Mouse (Mus musculus) myocyte (in vitro differentiated cells): ENCODE data around the gene Focad.

Experiments used
- MAX ChIP-seq: IDR thresholded peaks from one replicate; pipeline ENCODE4 v1.6.1; 2011; ENCODE audit warnings: low read depth, mild to moderate bottlenecking, control low read depth
- POLR2A ChIP-seq: IDR thresholded peaks from one replicate; pipeline ENCODE4 v1.6.1; 2011; ENCODE audit warnings: low read depth, mild to moderate bottlenecking, control low read depth, moderate library complexity; ENCODE audit not compliant: insufficient read length
- POLR2AphosphoS2 ChIP-seq: IDR thresholded peaks from one replicate; pipeline ENCODE4 v1.6.1; 2011; ENCODE audit warnings: low read depth, control low read depth; ENCODE audit not compliant: insufficient read length
- TCF12 ChIP-seq: IDR thresholded peaks from one replicate; pipeline ENCODE4 v1.6.1; 2011; ENCODE audit warnings: mild to moderate bottlenecking, control low read depth; ENCODE audit not compliant: poor library complexity, insufficient read depth, severe bottlenecking
- USF1 ChIP-seq: IDR thresholded peaks from one replicate; pipeline ENCODE4 v1.6.1; 2011; ENCODE audit warnings: low read depth, mild to moderate bottlenecking, control low read depth, moderate library complexity

- no peak for TF ChIP-seq POLR2A
- TF ChIP-seq USF1, result no peak
- no peak for TF ChIP-seq MAX
- no peak for TF ChIP-seq TCF12
- no peak for TF ChIP-seq POLR2AphosphoS2
Observed at GRCm38 (mm10) chr4:88390036-88390435, 295.6 kb downstream of the Focad start.
